Mouse (Mus musculus): ENCODE measurements around the gene Tmem102. TPM values are rescaled to one million over a fixed set of nuclear protein-coding genes. Genes with fewer than 3 reads are reported as not detected.

Gene Tmem102
- polyA plus RNA-seq, 1 experiment from 2014 or later, result 0.83 TPM

GRCm38 (mm10) chr11:69834001-69834549 is 28.7 kb upstream of the Tmem102 start:
- H3K36me3 ChIP-seq (ENCODE audit: control insufficient read depth, insufficient read depth, low read length), result peaks cover 4% of the 10 kb centered on the region; the same call in 1 of the 2 replicates
- H3K27ac ChIP-seq (ENCODE audit: low read depth, low read length), result peak overlapping the region; percentile 47
- H3K4me1 ChIP-seq (replicated peaks; ENCODE audit: control insufficient read depth, insufficient read depth, low read length), result peaks cover 17% of the 10 kb centered on the region
- peaks cover 2% of the 10 kb centered on the region; the same call in 1 of the 2 replicates for H3K27me3 ChIP-seq (ENCODE audit: control insufficient read depth, insufficient read depth, low read length)
- ATAC-seq (ENCODE audit: low FRiP score) (no peak), DNase-seq (ENCODE audit: low spot score) (peak; percentile 57)
- H3K4me3 ChIP-seq (ENCODE audit: low read depth, low read length), result peak overlapping the region; percentile 85
- WGBS, result 8% methylated on average over 38 of the region's 48 CpGs
- H3K9ac ChIP-seq (ENCODE audit: low read depth, low read length), result peak overlapping the region; percentile 90
- peak overlapping the region; percentile 92 for H3K4me2 ChIP-seq (replicated peaks; ENCODE audit: low read depth, low read length)
- H3K9me3 ChIP-seq (ENCODE audit: control insufficient read depth, low read length), result no peaks in the 10 kb centered on the region

- H3K4me2 ChIP-seq (replicated peaks; ENCODE audit: low read depth, low read length), result peak overlapping the region; percentile 92
- H3K4me1 ChIP-seq (replicated peaks; ENCODE audit: control insufficient read depth, insufficient read depth, low read length), result peaks cover 14% of the 10 kb centered on the region
- H3K27me3 ChIP-seq (ENCODE audit: control insufficient read depth, insufficient read depth, low read length), result peaks cover 2% of the 10 kb centered on the region; the same call in 1 of the 2 replicates
- no peak overlapping the region for H3K27ac ChIP-seq (ENCODE audit: low read depth, low read length)
- peak overlapping the region; percentile 85; the same call in 1 of the 2 replicates for H3K4me3 ChIP-seq (ENCODE audit: low read depth, low read length)
- WGBS, result 55% methylated on average over 8 of the region's 8 CpGs
- H3K36me3 ChIP-seq (ENCODE audit: control insufficient read depth, insufficient read depth, low read length), result peaks cover 4% of the 10 kb centered on the region; the same call in 1 of the 2 replicates
- ATAC-seq (ENCODE audit: low FRiP score), result no peak
- no peak for DNase-seq (ENCODE audit: low spot score)
- H3K9ac ChIP-seq (ENCODE audit: low read depth, low read length), result peak overlapping the region; percentile 90
- no peaks in the 10 kb centered on the region for H3K9me3 ChIP-seq (ENCODE audit: control insufficient read depth, low read length)
These were observed 28.1 kb upstream of the Tmem102 start for GRCm38 (mm10) chr11:69833554-69833953.

- H3K36me3 ChIP-seq (ENCODE audit: control insufficient read depth, insufficient read depth, low read length), result peaks cover 15% of the 10 kb centered on the region
- H3K4me3 ChIP-seq (ENCODE audit: low read depth, low read length), result no peak overlapping the region
- ATAC-seq (ENCODE audit: low FRiP score), result no peak
- H3K27me3 ChIP-seq (ENCODE audit: control insufficient read depth, insufficient read depth, low read length), result peaks cover under 1% of the 10 kb centered on the region; the same call in 1 of the 2 replicates
- no peak overlapping the region for H3K9ac ChIP-seq (ENCODE audit: low read depth, low read length)
- 70% methylated on average over 5 of the region's 5 CpGs for WGBS
- no peak for DNase-seq (ENCODE audit: low spot score)
- no peak overlapping the region for H3K4me2 ChIP-seq (replicated peaks; ENCODE audit: low read depth, low read length)
- peaks cover 3% of the 10 kb centered on the region; the same call in 1 of the 2 replicates for H3K4me1 ChIP-seq (replicated peaks; ENCODE audit: control insufficient read depth, insufficient read depth, low read length)
- H3K9me3 ChIP-seq (ENCODE audit: control insufficient read depth, low read length), result no peaks in the 10 kb centered on the region
- no peak overlapping the region for H3K27ac ChIP-seq (ENCODE audit: low read depth, low read length)
These were observed 23.4 kb upstream of the Tmem102 start for GRCm38 (mm10) chr11:69828832-69829231.

- no peak overlapping the region for H3K4me3 ChIP-seq (ENCODE audit: low read depth, low read length)
- no peaks in the 10 kb centered on the region; the same call in 1 of the 2 replicates for H3K4me1 ChIP-seq (replicated peaks; ENCODE audit: control insufficient read depth, insufficient read depth, low read length)
- no peak overlapping the region for H3K4me2 ChIP-seq (replicated peaks; ENCODE audit: low read depth, low read length)
- 72% methylated on average over 2 of the region's 2 CpGs for WGBS
- no peak overlapping the region for H3K9ac ChIP-seq (ENCODE audit: low read depth, low read length)
- H3K36me3 ChIP-seq (ENCODE audit: control insufficient read depth, insufficient read depth, low read length), result peaks cover 12% of the 10 kb centered on the region
- no peak overlapping the region for H3K27ac ChIP-seq (ENCODE audit: low read depth, low read length)
- no peak for ATAC-seq (ENCODE audit: low FRiP score)
- no peak for DNase-seq (ENCODE audit: low spot score)
- no peaks in the 10 kb centered on the region for H3K9me3 ChIP-seq (ENCODE audit: control insufficient read depth, low read length)
- H3K27me3 ChIP-seq (ENCODE audit: control insufficient read depth, insufficient read depth, low read length), result no peaks in the 10 kb centered on the region
These were observed 18.0 kb upstream of the Tmem102 start for GRCm38 (mm10) chr11:69823456-69823855.

GRCm38 (mm10) chr11:69822080-69822479 is 16.7 kb upstream of the Tmem102 start, which contains the start of gene Spem1:
Spem1 (minus strand) TSS chr11:69822180.
- no peak within 1 kb of the TSS for H3K27ac ChIP-seq (ENCODE audit: low read depth, low read length)

GRCm38 (mm10) chr11:69818871-69819270 is 13.4 kb upstream of the Tmem102 start:
- Histone ChIP-seq H3K9ac (ENCODE audit: low read depth, low read length) (no peak overlapping the region), H3K9me3 (ENCODE audit: control insufficient read depth, low read length) (no peaks in the 10 kb centered on the region), H3K4me3 (ENCODE audit: low read depth, low read length) (no peak overlapping the region), H3K4me1 (replicated peaks; ENCODE audit: control insufficient read depth, insufficient read depth, low read length) (no peaks in the 10 kb centered on the region; the same call in 1 of the 2 replicates), H3K27me3 (ENCODE audit: control insufficient read depth, insufficient read depth, low read length) (no peaks in the 10 kb centered on the region), H3K27ac (ENCODE audit: low read depth, low read length) (no peak overlapping the region), H3K36me3 (ENCODE audit: control insufficient read depth, insufficient read depth, low read length) (no peaks in the 10 kb centered on the region), H3K4me2 (replicated peaks; ENCODE audit: low read depth, low read length) (no peak overlapping the region)
- WGBS, result 93% methylated on average over 8 of the region's 8 CpGs
- ATAC-seq (ENCODE audit: low FRiP score), result no peak
- no peak for DNase-seq (ENCODE audit: low spot score)

More at GRCm38 (mm10) chr11:69822080-69822479, 16.7 kb upstream of the Tmem102 start, which contains the start of gene Spem1:
- 76% methylated on average over 3 of the region's 3 CpGs for WGBS
- Histone ChIP-seq H3K4me2 (replicated peaks; ENCODE audit: low read depth, low read length) (no peak within 1 kb of the TSS), H3K4me1 (replicated peaks; ENCODE audit: control insufficient read depth, insufficient read depth, low read length) (no peaks in the 10 kb centered on the region; the same call in 1 of the 2 replicates), H3K4me3 (ENCODE audit: low read depth, low read length) (no peak within 1 kb of the TSS), H3K27me3 (ENCODE audit: control insufficient read depth, insufficient read depth, low read length) (no peaks in the 10 kb centered on the region), H3K9ac (ENCODE audit: low read depth, low read length) (no peak within 1 kb of the TSS), H3K9me3 (ENCODE audit: control insufficient read depth, low read length) (no peaks in the 10 kb centered on the region), H3K36me3 (ENCODE audit: control insufficient read depth, insufficient read depth, low read length) (peaks cover 9% of the 10 kb centered on the region)
- no peak for DNase-seq (ENCODE audit: low spot score)
- ATAC-seq (ENCODE audit: low FRiP score), result no peak

- Histone ChIP-seq H3K36me3 (ENCODE audit: control insufficient read depth, insufficient read depth, low read length) (no peaks in the 10 kb centered on the region), H3K4me3 (ENCODE audit: low read depth, low read length) (no peak within 1 kb of the TSS), H3K9ac (ENCODE audit: low read depth, low read length) (no peak within 1 kb of the TSS), H3K9me3 (ENCODE audit: control insufficient read depth, low read length) (no peaks in the 10 kb centered on the region), H3K4me2 (replicated peaks; ENCODE audit: low read depth, low read length) (no peak within 1 kb of the TSS), H3K27ac (ENCODE audit: low read depth, low read length) (no peak within 1 kb of the TSS), H3K27me3 (ENCODE audit: control insufficient read depth, insufficient read depth, low read length) (no peaks in the 10 kb centered on the region), H3K4me1 (replicated peaks; ENCODE audit: control insufficient read depth, insufficient read depth, low read length) (no peaks in the 10 kb centered on the region; the same call in 1 of the 2 replicates)
- no peak for ATAC-seq (ENCODE audit: low FRiP score)
- 82% methylated on average over 2 of the region's 2 CpGs for WGBS
- no peak for DNase-seq (ENCODE audit: low spot score)
These were observed 12.9 kb upstream of the Tmem102 start, which contains the start of gene Spem2 for GRCm38 (mm10) chr11:69818365-69818764. Spem2 (minus strand) TSS chr11:69818465.

- no peaks in the 10 kb centered on the region for H3K9me3 ChIP-seq (ENCODE audit: control insufficient read depth, low read length)
- DNase-seq (ENCODE audit: low spot score), result no peak
- no peaks in the 10 kb centered on the region for H3K36me3 ChIP-seq (ENCODE audit: control insufficient read depth, insufficient read depth, low read length)
- no peak overlapping the region for H3K4me2 ChIP-seq (replicated peaks; ENCODE audit: low read depth, low read length)
- 96% methylated on average over 12 of the region's 12 CpGs for WGBS
- H3K4me1 ChIP-seq (replicated peaks; ENCODE audit: control insufficient read depth, insufficient read depth, low read length), result no peaks in the 10 kb centered on the region
- no peaks in the 10 kb centered on the region for H3K27me3 ChIP-seq (ENCODE audit: control insufficient read depth, insufficient read depth, low read length)
- ATAC-seq (ENCODE audit: low FRiP score), result no peak
- H3K27ac ChIP-seq (ENCODE audit: low read depth, low read length), result no peak overlapping the region
- no peak overlapping the region for H3K9ac ChIP-seq (ENCODE audit: low read depth, low read length)
- no peak overlapping the region for H3K4me3 ChIP-seq (ENCODE audit: low read depth, low read length)
These were observed 11.1 kb upstream of the Tmem102 start for GRCm38 (mm10) chr11:69816520-69816919.

- no peaks in the 10 kb centered on the region for H3K36me3 ChIP-seq (ENCODE audit: control insufficient read depth, insufficient read depth, low read length)
- H3K4me3 ChIP-seq (ENCODE audit: low read depth, low read length), result no peak within 1 kb of the TSS
- H3K9ac ChIP-seq (ENCODE audit: low read depth, low read length), result no peak within 1 kb of the TSS
- H3K27me3 ChIP-seq (ENCODE audit: control insufficient read depth, insufficient read depth, low read length), result no peaks in the 10 kb centered on the region
- no peak within 1 kb of the TSS for H3K27ac ChIP-seq (ENCODE audit: low read depth, low read length)
- WGBS, result 69% methylated on average over 10 of the region's 10 CpGs
- no peak within 1 kb of the TSS for H3K4me2 ChIP-seq (replicated peaks; ENCODE audit: low read depth, low read length)
- ATAC-seq (ENCODE audit: low FRiP score) (no peak), DNase-seq (ENCODE audit: low spot score) (no peak)
- no peaks in the 10 kb centered on the region for H3K9me3 ChIP-seq (ENCODE audit: control insufficient read depth, low read length)
- no peaks in the 10 kb centered on the region for H3K4me1 ChIP-seq (replicated peaks; ENCODE audit: control insufficient read depth, insufficient read depth, low read length)
These were observed 9.7 kb upstream of the Tmem102 start, which contains the start of gene Gm39566 for GRCm38 (mm10) chr11:69815155-69815554. Gm39566 (minus strand) TSS chr11:69815298.
